ENCODE assay signal across 30 mouse cellular contexts in genomic region chr1:81967062-81967461, GRCm38 (mm10).
DNase-seq lines count a peak whose midpoint lies in the region; ATAC-seq and TF ChIP-seq lines count a peak whose summit lies in the region.
"Had no signal": no experiment of that assay in that cellular context is flagged by ENCODE, and none has a peak within 500 bp of the region (broad histone marks: within the 10 kb centered on the region; RNA-seq: fewer than 3 reads in every experiment).

No protein-coding gene starts in this region.

- no peak for DNase-seq in layer of hippocampus, adult 2 months (ENCODE audit: low spot score in 2 of 2)
- DNase-seq in layer of hippocampus, adult 11-12 months (ENCODE audit: low spot score): no peak
- DNase-seq in NIH3T3 (ENCODE audit: low read depth): peak; percentile 51
- DNase-seq in heart, postnatal 4 days: no peak
- DNase-seq in lung, postnatal 0 days (ENCODE audit: low spot score): no peak
- DNase-seq: adrenal gland, postnatal 10 days; adrenal gland, postnatal 36 days; cerebellum, adult 11 months; cerebellum, adult 2 months; cerebellum, adult 9-11 months; cerebellum, postnatal 25 days; embryo, embryonic 11 days; gastrocnemius, postnatal 25 days; heart, adult 2 months; heart, postnatal 14 days had no signal

- no peaks in the 10 kb centered on the region for H3K36me3 ChIP-seq in C2C12 (ENCODE audit: control insufficient read depth, insufficient read depth)
- no peaks in the 10 kb centered on the region for H3K36me3 ChIP-seq in myocyte (ENCODE audit: control insufficient read depth, insufficient read depth)
- H3K36me3 ChIP-seq in lung, postnatal 0 days (ENCODE audit: insufficient read depth, low read length): no peaks in the 10 kb centered on the region
- H3K36me3 ChIP-seq: embryonic facial prominence, embryonic 10.5 days; embryonic facial prominence, embryonic 13.5 days; forebrain, embryonic 12.5 days; G1E; heart, embryonic 10.5 days; heart, embryonic 13.5 days; hindbrain, embryonic 12.5 days; hindbrain, embryonic 15.5 days had no signal

- 0 out of 2 replicates have a peak overlapping the region, but pooled peaks have one; percentile 7 for H3K27ac ChIP-seq in layer of hippocampus, adult 2 months
- H3K27ac ChIP-seq in lung, postnatal 0 days (ENCODE audit: low read length): no peak overlapping the region
- H3K27ac ChIP-seq: embryonic facial prominence, embryonic 10.5 days; embryonic facial prominence, embryonic 13.5 days; forebrain, embryonic 12.5 days; heart, adult 2 months; heart, embryonic 10.5 days; heart, embryonic 13.5 days; hindbrain, embryonic 12.5 days; hindbrain, embryonic 15.5 days had no signal

- TF ChIP-seq EP300 in lung, postnatal 0 days (IDR thresholded peaks at IDR 0.05): no peak

- TF ChIP-seq CTCF in layer of hippocampus, adult 2 months (conservative IDR thresholded peaks at IDR 0.05): no peak
- TF ChIP-seq CTCF in C2C12 (IDR thresholded peaks at IDR 0.05; ENCODE audit: control insufficient read depth, insufficient read depth, insufficient read length): no peak
- TF ChIP-seq CTCF in lung, postnatal 0 days (IDR thresholded peaks at IDR 0.05): no peak

- H3K4me2 ChIP-seq in myocyte (ENCODE audit: low read depth): no peak overlapping the region
- no peak overlapping the region for H3K4me2 ChIP-seq in lung, postnatal 0 days (replicated peaks; ENCODE audit: low read depth, low read length)
- H3K4me2 ChIP-seq: embryonic facial prominence, embryonic 13.5 days; forebrain, embryonic 12.5 days; heart, embryonic 13.5 days; hindbrain, embryonic 12.5 days; hindbrain, embryonic 15.5 days had no signal

- H3ac ChIP-seq in C2C12 (ENCODE audit: control insufficient read depth, insufficient read length, low read depth) (no peak overlapping the region), myocyte (ENCODE audit: control insufficient read depth, insufficient read length) (no peak overlapping the region)

- no peaks in the 10 kb centered on the region for H3K4me1 ChIP-seq in lung, postnatal 0 days (ENCODE audit: insufficient read depth, low read depth, low read length)
- H3K4me1 ChIP-seq: embryonic facial prominence, embryonic 13.5 days; forebrain, embryonic 12.5 days; heart, embryonic 13.5 days; hindbrain, embryonic 12.5 days; hindbrain, embryonic 15.5 days had no signal

- H3K9ac ChIP-seq in lung, postnatal 0 days (replicated peaks; ENCODE audit: low read depth): no peak overlapping the region
- H3K9ac ChIP-seq: embryonic facial prominence, embryonic 13.5 days; forebrain, embryonic 12.5 days; forebrain, postnatal 0 days; heart, embryonic 13.5 days; hindbrain, embryonic 12.5 days; hindbrain, embryonic 15.5 days had no signal

- 92% methylated on average over 1 of the region's 1 CpGs for WGBS in lung, postnatal 0 days

- TF ChIP-seq POLR2A in myocyte (IDR thresholded peaks at IDR 0.05; ENCODE audit: insufficient read length, low read depth): no peak

- H3K4me3 ChIP-seq in layer of hippocampus, adult 2 months: no peak overlapping the region
- H3K4me3 ChIP-seq in C2C12 (ENCODE audit: insufficient read depth, poor library complexity, severe bottlenecking) (no peak overlapping the region), myocyte (no peak overlapping the region)
- no peak overlapping the region for H3K4me3 ChIP-seq in lung, postnatal 0 days (ENCODE audit: low read depth, low read length)
- H3K4me3 ChIP-seq: embryonic facial prominence, embryonic 10.5 days; embryonic facial prominence, embryonic 13.5 days; erythroblast, embryonic 14.5 days; forebrain, embryonic 12.5 days; heart, adult 2 months; heart, embryonic 10.5 days; heart, embryonic 13.5 days; hindbrain, embryonic 12.5 days; hindbrain, embryonic 15.5 days had no signal

- H3K79me2 ChIP-seq in C2C12 (ENCODE audit: control insufficient read depth, insufficient read depth) (no peaks in the 10 kb centered on the region), myocyte (ENCODE audit: control insufficient read depth, insufficient read depth) (no peaks in the 10 kb centered on the region)

- no peaks in the 10 kb centered on the region for H3K79me3 ChIP-seq in C2C12 (ENCODE audit: low read depth)

- no peaks in the 10 kb centered on the region for H3K27me3 ChIP-seq in C2C12 (ENCODE audit: control insufficient read depth, insufficient read depth, insufficient read length)
- H3K27me3 ChIP-seq in myocyte (ENCODE audit: control insufficient read depth, insufficient read depth, insufficient read length): no peaks in the 10 kb centered on the region
- no peaks in the 10 kb centered on the region for H3K27me3 ChIP-seq in lung, postnatal 0 days (replicated peaks; ENCODE audit: insufficient read depth, low read length)
- H3K27me3 ChIP-seq: CH12.LX; embryonic facial prominence, embryonic 13.5 days; forebrain, embryonic 12.5 days; heart, embryonic 13.5 days; hindbrain, embryonic 12.5 days; hindbrain, embryonic 15.5 days had no signal

- H3K9me3 ChIP-seq in lung, postnatal 0 days (ENCODE audit: low read length): no peaks in the 10 kb centered on the region
- H3K9me3 ChIP-seq: embryonic facial prominence, embryonic 10.5 days; embryonic facial prominence, embryonic 13.5 days; forebrain, embryonic 12.5 days; heart, embryonic 10.5 days; heart, embryonic 13.5 days; hindbrain, embryonic 12.5 days; hindbrain, embryonic 15.5 days had no signal

- ATAC-seq in lung, postnatal 0 days: no peak
- ATAC-seq: activated CD4-positive, CD25-positive, alpha-beta regulatory T cell, adult 4 months; intestine, postnatal 0 days had no signal

TF ChIP-seq in C2C12, 6 proteins besides CTCF, POLR2A, EP300 and RAD21:
- no peak for TF ChIP-seq USF1 (IDR thresholded peaks at IDR 0.05; ENCODE audit: low read depth)
- TF ChIP-seq FOSL1 (IDR thresholded peaks at IDR 0.05; ENCODE audit: insufficient read depth, low read length, poor library complexity, severe bottlenecking): no peak
- no peak for TF ChIP-seq MYOD1 (IDR thresholded peaks at IDR 0.05; ENCODE audit: control insufficient read depth, insufficient read length, low read depth)
- TF ChIP-seq MAX (IDR thresholded peaks at IDR 0.05): no peak
- no peak for TF ChIP-seq MYOG (IDR thresholded peaks at IDR 0.05; ENCODE audit: control insufficient read depth, extremely low read depth, insufficient read length)
- peak; percentile 47 for TF ChIP-seq CEBPB (IDR thresholded peaks at IDR 0.05; ENCODE audit: low read depth)

TF ChIP-seq in myocyte, 11 proteins besides CTCF, POLR2A, EP300 and RAD21:
- TF ChIP-seq SRF (IDR thresholded peaks at IDR 0.05; ENCODE audit: control insufficient read depth, insufficient read length, low read depth) (no peak), MAX (IDR thresholded peaks at IDR 0.05; ENCODE audit: low read depth) (peak; percentile 82), USF1 (IDR thresholded peaks at IDR 0.05; ENCODE audit: low read depth) (no peak), MYOG (IDR thresholded peaks at IDR 0.05; ENCODE audit: control insufficient read depth in 1 of 3, insufficient read depth in 1 of 3, insufficient read length in 2 of 3, low read depth in 2 of 3) (no peak), E2F4 (IDR thresholded peaks at IDR 0.05; ENCODE audit: insufficient read depth) (no peak), CEBPB (IDR thresholded peaks at IDR 0.05; ENCODE audit: insufficient read depth, poor library complexity, severe bottlenecking) (peak; percentile 87), TCF12 (IDR thresholded peaks at IDR 0.05; ENCODE audit: insufficient read depth, poor library complexity, severe bottlenecking) (no peak)
